Mouse (Mus musculus): ENCODE measurements around the gene Ptprcap.
"Not testable (repeated sequence)": the region's sequence is repeated elsewhere in the genome, so short reads cannot be mapped to it uniquely, and the experiment has no call there.

DNA sequence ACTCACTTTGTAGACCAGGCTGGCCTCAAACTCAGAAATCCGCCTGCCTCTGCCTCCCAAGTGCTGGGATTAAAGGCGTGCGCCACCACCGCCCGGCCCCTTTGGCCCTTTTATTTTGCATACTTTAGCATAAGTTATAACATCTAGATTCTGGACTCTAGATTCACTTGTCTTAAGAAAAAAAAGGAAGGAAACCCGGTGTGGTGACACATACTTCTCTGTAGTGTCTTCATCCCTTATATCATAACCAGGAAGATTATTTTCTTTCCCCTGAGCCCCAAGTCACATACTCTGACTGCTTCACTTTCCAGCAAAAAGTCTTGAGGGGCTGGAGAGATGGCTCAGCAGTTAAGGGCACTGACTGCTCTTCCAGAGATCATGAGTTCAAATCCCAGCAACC lies 31.5 kb upstream of the Ptprcap start:
- not testable (repeated sequence) for TF ChIP-seq CTCF (conservative IDR thresholded peaks at IDR 0.05; ENCODE audit: insufficient read depth, insufficient read length, low read depth, low read length); POLR2A (IDR thresholded peaks at IDR 0.05; ENCODE audit: low read depth, low read length)
